Mouse (Mus musculus) heart, postnatal 14 days (tissue): ENCODE measurements around the gene Tas2r143. TPM values are rescaled to one million over a fixed set of nuclear protein-coding genes. Genes with fewer than 3 reads are reported as not detected.
A peak's percentile ranks its signal among the peaks of the same experiment; 100 is the strongest.

Experiments used
- DNase-seq, 2 experiments: peaks; one replicate each; pipeline ENCODE4 v3.0.0; 2021 to 2022
- intact Hi-C: fragments of 180-260 bp; cut with DNase I; formaldehyde crosslinking; loops from one replicate; pipeline ENCODE4 v1.15.1; 2025
- long read RNA-seq, 2 experiments: library from polyadenylated mRNA; stranded (forward); transcript quantifications; one replicate each; pipeline ENCODE4 v2.0.0; 2021
- total RNA-seq, 2 experiments: library from RNA; stranded (reverse); gene quantifications; 2 replicates each; pipeline ENCODE4 v1.2.3; 2021

Tas2r143 gene
- not detected for total RNA-seq
- long read RNA-seq, experiment 1, result 0 reads
- long read RNA-seq, experiment 2, result 0 reads

- intact Hi-C loops, result no loop called here
- DNase-seq, result no peak
Measured at GRCm38 (mm10) chr6:42399938-42400337, at the start of gene Tas2r143. Tas2r143 (plus strand) TSS chr6:42400238.

- DNase-seq, result peak; percentile 6 to 12
- intact Hi-C loops, result loop anchor here (2.0 kb wide), 1 partner anchor 24 kb away; no protein-coding TSS in a partner anchor
Measured at GRCm38 (mm10) chr6:42350968-42351775, 48.9 kb upstream of the Tas2r143 start.

DNA sequence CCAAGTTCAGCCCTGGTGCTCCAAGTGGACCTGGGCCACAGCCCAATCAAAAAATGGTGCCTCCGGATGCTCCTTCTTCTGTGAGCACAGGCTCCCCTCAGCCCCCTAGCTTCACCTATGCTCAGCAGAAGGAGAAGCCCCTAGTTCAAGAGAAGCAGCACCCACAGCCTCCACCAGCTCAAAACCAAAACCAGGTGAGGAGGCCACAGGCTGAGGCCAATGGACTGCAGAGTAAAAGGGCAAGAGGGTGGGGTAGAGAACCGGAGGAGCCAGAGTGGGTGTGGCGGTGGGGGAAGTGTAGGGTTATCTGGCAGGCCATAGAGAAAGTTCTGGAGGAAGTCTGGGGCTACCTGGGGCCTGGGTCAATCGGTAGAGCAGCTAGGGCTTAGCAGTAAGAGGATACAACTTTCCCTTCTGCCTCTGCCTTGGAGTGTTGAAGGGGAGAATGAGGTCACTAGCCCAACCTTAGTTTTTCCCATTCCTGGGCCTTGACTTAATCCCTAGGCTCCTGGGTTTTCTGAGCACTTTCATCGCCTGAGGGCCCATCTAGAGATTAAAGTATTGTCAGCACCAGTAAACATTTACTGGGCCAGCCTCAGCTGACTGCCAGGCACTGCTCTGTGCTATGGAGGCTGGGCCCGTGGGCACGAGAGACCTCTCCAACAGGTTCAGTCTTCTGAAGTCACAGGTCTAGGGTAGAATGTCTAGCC, 48.1 kb upstream of the Tas2r143 start:
- intact Hi-C loops, result loop anchor here (2.0 kb wide), 1 partner anchor 23 kb away; no protein-coding TSS in a partner anchor
- peak; percentile 22 to 23 for DNase-seq

- no peak for DNase-seq
- intact Hi-C loops, result no loop called here
Measured at GRCm38 (mm10) chr6:42352486-42352846, 47.6 kb upstream of the Tas2r143 start.

GRCm38 (mm10) chr6:42353180-42353579, 46.9 kb upstream of the Tas2r143 start:
- DNase-seq, result peak; percentile 16 to 33
- intact Hi-C loops, result no loop called here

- DNase-seq, result peak; percentile 47 to 60
- intact Hi-C loops, result no loop called here
Measured at GRCm38 (mm10) chr6:42354076-42355019, 45.7 kb upstream of the Tas2r143 start.

DNA sequence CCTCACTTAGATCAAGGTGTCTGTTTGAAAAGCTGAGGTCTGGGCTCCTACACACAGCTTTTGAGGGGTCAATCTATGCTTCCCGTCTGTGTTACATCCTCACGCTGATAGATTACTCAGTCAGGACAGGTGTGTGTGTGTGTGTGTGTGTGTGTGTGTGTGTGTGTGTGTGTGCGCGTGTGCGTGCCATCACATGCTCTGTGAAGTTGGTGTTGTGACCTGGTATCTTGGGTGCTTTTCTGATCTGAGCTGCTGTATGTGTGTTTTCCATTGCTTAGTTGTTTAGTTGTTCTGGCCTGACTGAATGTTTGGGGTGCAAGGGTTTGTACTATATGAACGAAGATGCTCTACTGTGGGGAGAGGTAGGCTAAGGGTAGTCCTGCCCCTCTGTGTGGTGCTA, 44.7 kb upstream of the Tas2r143 start:
- intact Hi-C loops, result no loop called here
- no peak for DNase-seq

DNA sequence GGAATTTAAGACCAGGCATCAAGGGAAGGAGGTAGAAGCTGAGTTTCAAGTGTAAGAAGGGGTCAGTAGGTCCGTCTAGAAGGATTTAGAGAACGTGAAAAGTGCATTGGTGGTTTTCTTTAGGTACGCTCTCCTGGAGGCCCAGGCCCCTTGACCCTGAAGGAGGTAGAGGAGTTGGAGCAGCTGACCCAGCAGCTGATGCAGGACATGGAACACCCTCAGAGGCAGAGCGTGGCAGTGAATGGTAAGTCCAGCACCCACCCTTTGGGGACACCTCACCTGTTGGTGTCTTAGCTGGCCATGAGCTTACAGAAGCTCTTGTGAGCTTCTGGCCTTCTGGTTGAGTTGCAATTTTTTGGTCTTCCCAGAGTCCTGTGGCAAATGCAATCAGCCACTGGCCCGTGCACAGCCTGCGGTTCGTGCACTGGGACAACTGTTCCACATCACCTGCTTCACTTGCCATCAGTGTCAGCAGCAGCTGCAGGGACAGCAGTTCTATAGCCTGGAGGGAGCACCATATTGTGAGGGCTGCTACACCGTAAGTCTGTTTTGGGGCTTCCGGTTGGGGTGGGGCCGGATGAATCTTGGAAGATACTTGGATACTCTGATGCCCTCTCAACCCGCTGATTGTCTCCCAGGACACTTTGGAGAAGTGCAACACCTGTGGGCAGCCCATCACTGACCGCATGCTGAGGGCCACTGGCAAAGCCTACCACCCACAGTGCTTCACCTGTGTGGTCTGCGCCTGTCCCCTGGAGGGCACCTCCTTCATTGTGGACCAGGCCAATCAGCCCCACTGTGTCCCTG, 44.0 kb upstream of the Tas2r143 start:
- no peak for DNase-seq
- intact Hi-C loops, result loop anchor here (2.0 kb wide), 1 partner anchor 15 kb away; no protein-coding TSS in a partner anchor

DNA sequence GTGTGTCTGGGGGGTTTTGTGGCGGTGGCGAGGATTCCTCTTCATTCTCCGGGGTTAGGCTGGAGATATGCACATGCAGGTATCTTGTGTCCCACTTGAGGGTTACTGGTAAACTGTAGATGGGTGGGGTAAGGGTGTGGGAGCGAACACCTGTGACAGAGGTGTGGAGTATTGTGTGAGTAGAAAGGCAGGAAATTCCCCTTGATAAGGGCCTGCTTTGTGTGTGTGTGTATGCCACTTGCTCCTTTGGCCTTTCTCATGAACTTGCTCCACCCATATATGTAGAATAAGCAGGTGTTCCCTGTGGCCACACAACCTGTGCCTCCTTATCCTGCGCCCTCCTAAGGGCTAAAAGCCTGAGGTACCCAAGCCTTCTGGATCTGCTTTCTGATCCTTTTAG, 43.1 kb upstream of the Tas2r143 start:
- no peak for DNase-seq
- intact Hi-C loops, result loop anchor here (2.0 kb wide), 1 partner anchor 14 kb away; no protein-coding TSS in a partner anchor

DNA sequence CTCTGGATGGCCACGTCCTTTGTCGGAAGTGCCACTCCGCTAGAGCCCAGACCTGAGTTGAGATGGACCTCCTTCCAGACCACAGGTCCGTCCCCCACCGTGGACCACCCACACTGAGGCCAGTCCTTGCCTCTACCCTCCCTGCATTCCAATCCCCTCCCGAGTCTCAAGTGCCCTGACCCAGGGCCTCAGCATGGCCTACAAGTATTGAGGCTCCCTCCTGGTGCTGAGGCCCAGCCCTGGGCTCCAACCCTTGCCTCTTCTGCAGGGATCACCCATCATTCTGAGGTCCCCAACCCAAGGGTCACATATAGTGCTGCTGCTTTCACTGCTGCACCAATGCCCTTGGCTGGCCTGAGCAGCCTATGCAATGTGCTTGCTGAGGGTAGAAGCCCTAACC, 42.1 kb upstream of the Tas2r143 start:
- DNase-seq, result peak in 1 of 2 experiments; percentile 4
- intact Hi-C loops, result loop anchor here (2.0 kb wide), 1 partner anchor 13 kb away; no protein-coding TSS in a partner anchor

- intact Hi-C loops, result no loop called here
- DNase-seq, result peak in 1 of 2 experiments; percentile 19
Measured at GRCm38 (mm10) chr6:42358901-42359300, 41.1 kb upstream of the Tas2r143 start.

- peak in 1 of 2 experiments; percentile 24 for DNase-seq
- intact Hi-C loops, result no loop called here
Measured at GRCm38 (mm10) chr6:42359364-42360147, 40.5 kb upstream of the Tas2r143 start.

DNA sequence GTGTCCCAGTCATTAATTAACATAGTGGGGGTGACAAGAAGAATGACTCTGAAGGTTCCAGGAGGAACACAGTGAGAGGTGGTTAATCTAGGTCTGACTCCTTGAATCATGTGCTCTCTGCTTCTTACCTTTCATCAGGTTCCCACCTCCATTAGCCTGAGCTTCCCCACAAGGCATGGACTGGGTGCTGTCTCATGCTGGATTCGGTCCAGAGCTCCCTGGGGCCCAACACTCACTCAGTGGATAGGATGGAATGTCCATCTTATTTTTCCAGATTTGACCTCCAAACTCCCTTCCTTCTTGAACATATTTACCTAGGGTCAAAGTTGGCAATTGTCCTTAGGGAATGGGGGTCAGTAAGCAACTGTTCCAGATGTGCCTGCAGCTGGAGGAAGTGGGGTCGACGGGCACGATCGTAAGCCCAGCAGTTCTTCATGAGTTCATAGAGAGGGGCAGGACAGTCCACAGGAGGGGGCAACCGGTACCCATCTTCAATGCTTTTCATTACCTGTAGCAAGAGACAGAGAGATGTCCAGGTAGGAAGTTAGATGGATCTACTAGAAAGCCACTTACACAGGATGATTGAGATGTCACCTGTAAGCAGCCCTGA, 39.7 kb upstream of the Tas2r143 start:
- no peak for DNase-seq
- intact Hi-C loops, result no loop called here

- DNase-seq, result no peak
- intact Hi-C loops, result no loop called here
Measured at GRCm38 (mm10) chr6:42361041-42361895, 38.8 kb upstream of the Tas2r143 start.

- DNase-seq, result peak in 1 of 2 experiments; percentile 17
- intact Hi-C loops, result no loop called here
Measured at GRCm38 (mm10) chr6:42362074-42362473, 38.0 kb upstream of the Tas2r143 start.

GRCm38 (mm10) chr6:42362497-42362896, 37.5 kb upstream of the Tas2r143 start:
- intact Hi-C loops, result no loop called here

GRCm38 (mm10) chr6:42362974-42363373, 37.1 kb upstream of the Tas2r143 start:
- no peak for DNase-seq
- intact Hi-C loops, result no loop called here

More at GRCm38 (mm10) chr6:42362497-42362896, 37.5 kb upstream of the Tas2r143 start:
- DNase-seq, result no peak
